Mouse (Mus musculus): ENCODE data around the gene Pfdn6.

- TF ChIP-seq POLR2A (IDR thresholded peaks at IDR 0.05; ENCODE audit: control insufficient read depth, low read depth, low read length) = no peak
- peak; percentile 54; the same call in 1 of the 2 replicates for TF ChIP-seq CTCF (IDR thresholded peaks at IDR 0.05; ENCODE audit: control insufficient read depth, insufficient read depth, insufficient replicate concordance, low read depth, low read length)
These were observed 15.4 kb downstream of the Pfdn6 start for GRCm38 (mm10) chr17:33924577-33925283.

Data from testis, adult 2 months (tissue).